Mouse (Mus musculus) heart, embryonic 11.5 days (tissue): ENCODE results near the gene Psmb4. TPM values are rescaled to one million over a fixed set of nuclear protein-coding genes. Genes with fewer than 3 reads are reported as not detected.

Experiments
- ATAC-seq: fragments of 200-750 bp; cut with Nextera tagmentation; replicated peaks from 2 replicates; pipeline ENCODE4 v1.8.0; 2017; ENCODE audit warnings: moderate library complexity; ENCODE audit not compliant: insufficient number of reproducible peaks, low FRiP score, low TSS enrichment
- H3K27ac ChIP-seq: fragments of 300-500 bp; sonication (generic); 2 replicates; pipeline ENCODE4 v1.5.1; 2014; ENCODE audit warnings: mild to moderate bottlenecking, low read depth, low read length
- H3K27me3 ChIP-seq: fragments of 300-500 bp; sonication (generic); 2 replicates; pipeline ENCODE4 v1.6.1; 2014; ENCODE audit warnings: mild to moderate bottlenecking, low read length, mixed read lengths; ENCODE audit not compliant: control insufficient read depth, insufficient read depth
- H3K36me3 ChIP-seq: fragments of 300-500 bp; sonication (generic); 2 replicates; pipeline ENCODE4 v1.6.1; 2014; ENCODE audit warnings: mild to moderate bottlenecking, low read length, moderate library complexity, mixed read lengths; ENCODE audit not compliant: control insufficient read depth, insufficient read depth
- H3K4me1 ChIP-seq: fragments of 300-500 bp; sonication (generic); 2 replicates; pipeline ENCODE4 v1.6.1; 2014; ENCODE audit warnings: low read length; ENCODE audit not compliant: control insufficient read depth, insufficient read depth
- H3K4me2 ChIP-seq: fragments of 300-500 bp; sonication (generic); 2 replicates; pipeline ENCODE4 v1.6.1; 2014; ENCODE audit warnings: mild to moderate bottlenecking, moderate library complexity
- H3K4me3 ChIP-seq: fragments of 300-500 bp; sonication (generic); 2 replicates; pipeline ENCODE4 v1.5.1; 2014; ENCODE audit warnings: low read depth, low read length
- H3K9ac ChIP-seq: fragments of 300-500 bp; sonication (generic); 2 replicates; pipeline ENCODE4 v1.6.1; 2014; ENCODE audit warnings: mild to moderate bottlenecking, low read depth, low read length, moderate library complexity
- H3K9me3 ChIP-seq: fragments of 300-500 bp; sonication (generic); replicated peaks from 2 replicates; pipeline ENCODE4 v1.6.1; 2016; ENCODE audit warnings: low read length; ENCODE audit not compliant: control insufficient read depth
- WGBS: fragments of 180-500 bp; shearing (Covaris S2); extraction: QIAGEN DNeasy Blood & Tissue Kit; methylation state at CpG from one replicate; pipeline ENCODE4 v1.1.7; 2014; ENCODE audit not compliant: insufficient replicate concordance; 5-methylcytosine and 5-hydroxymethylcytosine counted together
- polyA plus RNA-seq: library from polyadenylated mRNA; unstranded; fragments of >200 nt; fragmentation: Nextera tagmentation; extraction: Ambion mirVana; gene quantifications from 2 replicates; pipeline ENCODE4 v1.2.1, GENCODE M21; 2014

Psmb4 gene
- polyA plus RNA-seq, 1 experiment from 2014 or later, result 293 TPM

DNA sequence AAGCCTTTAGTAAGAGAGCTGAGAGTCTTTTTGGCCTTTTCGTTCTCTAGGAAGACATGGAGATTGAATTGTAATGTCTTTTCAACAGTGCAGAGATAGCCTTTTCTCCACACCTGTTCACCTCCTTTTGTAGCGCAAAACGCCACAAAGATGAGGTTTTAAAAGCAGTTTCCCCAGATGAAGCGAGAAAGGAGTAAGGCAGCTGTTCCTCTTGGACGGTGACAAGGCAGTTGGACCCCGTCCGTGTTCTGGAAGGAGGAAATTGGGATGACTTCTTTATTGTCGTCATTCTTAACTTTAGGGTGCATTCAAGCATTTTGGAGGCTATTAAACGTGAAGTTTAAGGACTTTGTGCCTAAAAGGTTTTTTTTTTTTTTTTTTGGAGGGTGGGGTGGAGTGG is 48.1 kb downstream of the Psmb4 start:
- Histone ChIP-seq H3K9ac (peak overlapping the region; percentile 96), H3K4me2 (peak overlapping the region; percentile 76), H3K4me3 (peak overlapping the region; percentile 77), H3K27me3 (no peaks in the 10 kb centered on the region), H3K36me3 (0 out of 2 replicates have a peak, but pooled peaks cover 3% of the 10 kb centered on the region), H3K27ac (peak overlapping the region; percentile 98), H3K9me3 (no peaks in the 10 kb centered on the region), H3K4me1 (peaks cover 7% of the 10 kb centered on the region)
- WGBS, result 27% methylated on average over 9 of the region's 9 CpGs
- ATAC-seq, result no peak

GRCm38 (mm10) chr3:94837959-94838496 is 48.7 kb downstream of the Psmb4 start:
- peak overlapping the region; percentile 98 for H3K27ac ChIP-seq
- H3K4me3 ChIP-seq, result peak overlapping the region; percentile 77
- no peaks in the 10 kb centered on the region for H3K27me3 ChIP-seq
- ATAC-seq, result peak; percentile 68
- no peaks in the 10 kb centered on the region for H3K9me3 ChIP-seq
- peaks cover 7% of the 10 kb centered on the region for H3K4me1 ChIP-seq
- peak overlapping the region; percentile 76 for H3K4me2 ChIP-seq
- H3K36me3 ChIP-seq, result 0 out of 2 replicates have a peak, but pooled peaks cover 3% of the 10 kb centered on the region
- WGBS, result 1% methylated on average over 39 of the region's 62 CpGs
- H3K9ac ChIP-seq, result peak overlapping the region; percentile 96

GRCm38 (mm10) chr3:94837183-94837890 is 49.4 kb downstream of the Psmb4 start, which contains the start of gene Pogz:
TSS of gene Pogz (plus strand) at chr3:94837567.
- Histone ChIP-seq H3K27ac (peak within 1 kb of the TSS; percentile 98), H3K9ac (peak within 1 kb of the TSS; percentile 96), H3K4me2 (peak within 1 kb of the TSS; percentile 76), H3K36me3 (0 out of 2 replicates have a peak, but pooled peaks cover 3% of the 10 kb centered on the region), H3K27me3 (no peaks in the 10 kb centered on the region), H3K9me3 (no peaks in the 10 kb centered on the region), H3K4me1 (peaks cover 7% of the 10 kb centered on the region), H3K4me3 (peak within 1 kb of the TSS; percentile 77)
- peak; percentile 92 for ATAC-seq
- WGBS, result under 1% methylated on average over 52 of the region's 57 CpGs

DNA sequence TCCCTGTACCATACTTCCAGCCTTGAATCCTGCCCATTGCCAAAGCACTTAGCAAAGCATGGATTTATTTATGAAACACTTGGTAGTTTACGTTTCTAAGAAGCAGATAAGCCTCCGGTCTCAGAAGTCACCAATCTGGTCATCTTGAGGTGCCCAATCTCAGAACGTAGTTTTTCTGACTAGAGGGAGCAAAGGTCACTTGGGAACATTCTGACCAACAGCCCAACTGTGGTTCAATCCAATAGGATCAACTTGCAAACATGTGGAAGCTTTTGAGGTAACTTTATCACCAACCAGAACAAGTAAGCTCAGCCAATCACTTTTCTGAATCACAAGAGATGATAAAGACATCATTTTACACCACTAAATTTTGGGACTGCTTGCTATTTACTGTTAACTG is 51.4 kb downstream of the Psmb4 start:
- WGBS, result 61% methylated on average over 3 of the region's 3 CpGs
- no peak for ATAC-seq
- Histone ChIP-seq H3K9me3 (no peaks in the 10 kb centered on the region), H3K36me3 (0 out of 2 replicates have a peak, but pooled peaks cover 3% of the 10 kb centered on the region), H3K4me1 (peaks cover 7% of the 10 kb centered on the region), H3K9ac (no peak overlapping the region), H3K27me3 (no peaks in the 10 kb centered on the region), H3K4me3 (no peak overlapping the region), H3K27ac (no peak overlapping the region), H3K4me2 (no peak overlapping the region)

Other genes with a start within 250 kb of the Psmb4 start
- not detected in 2 replicates for gene Gm10972, start 243.8 kb downstream of the Psmb4 start, polyA plus RNA-seq
- gene Tuft1, start 228.1 kb downstream of the Psmb4 start, polyA plus RNA-seq, result 8.7 and 10.5 TPM in 2 replicates
- gene Selenbp2, start 193.4 kb downstream of the Psmb4 start, polyA plus RNA-seq, result 0.72 and 2.0 TPM in 2 replicates
- gene Cgn, start 100.5 kb downstream of the Psmb4 start, polyA plus RNA-seq, result 1.4 and 2.0 TPM in 2 replicates
- gene Pogz, start 49.4 kb downstream of the Psmb4 start, polyA plus RNA-seq, result 14.4 and 15.6 TPM in 2 replicates
- 36.8 and 45.6 TPM in 2 replicates for gene Selenbp1, start 46.1 kb upstream of the Psmb4 start, polyA plus RNA-seq
- 6.7 and 7.9 TPM in 2 replicates for gene Rfx5, start 67.1 kb upstream of the Psmb4 start, polyA plus RNA-seq
- 12.9 and 18.5 TPM in 2 replicates for gene Pi4kb, start 87.8 kb upstream of the Psmb4 start, polyA plus RNA-seq
- 16.2 and 19.6 TPM in 2 replicates for gene Zfp687, start 128.5 kb upstream of the Psmb4 start, polyA plus RNA-seq
- gene Psmd4, start 155.7 kb upstream of the Psmb4 start, polyA plus RNA-seq, result 231 and 247 TPM in 2 replicates
- gene Pip5k1a, start 220.0 kb upstream of the Psmb4 start, polyA plus RNA-seq, result 11.8 and 14.0 TPM in 2 replicates
- 108 and 113 TPM in 2 replicates for gene Vps72, start 224.1 kb upstream of the Psmb4 start, polyA plus RNA-seq
- 0.53 and 0.83 TPM in 2 replicates for gene Tmod4, start 237.5 kb upstream of the Psmb4 start, polyA plus RNA-seq
- 57.7 and 61.8 TPM in 2 replicates for gene Scnm1, start 247.1 kb upstream of the Psmb4 start, polyA plus RNA-seq
- 6.5 and 7.6 TPM in 2 replicates for gene Lysmd1, start 247.1 kb upstream of the Psmb4 start, polyA plus RNA-seq